Mouse (Mus musculus): ENCODE data around the gene Gm10188.

- peak; percentile 98; the same call in 1 of the 2 replicates for TF ChIP-seq CTCF (IDR thresholded peaks at IDR 0.05)
- no peak for TF ChIP-seq POLR2A (IDR thresholded peaks at IDR 0.05; ENCODE audit: insufficient read depth, low read depth, low read length)
Observed at GRCm38 (mm10) chr1:132237585-132238159, 8.1 kb upstream of the Gm10188 start.

All from heart, adult 2 months (tissue).